Mouse (Mus musculus) stomach, postnatal 0 days (tissue): Measurements from ENCODE around the gene Tinagl1. TPM values are rescaled to one million over a fixed set of nuclear protein-coding genes. Genes with fewer than 3 reads are reported as not detected.

Source experiments
- ATAC-seq: fragments of 200-750 bp; cut with Nextera tagmentation; 2 replicates; pipeline ENCODE4 v1.8.0; 2017; ENCODE audit not compliant: low FRiP score, low TSS enrichment
- DNase-seq: peaks from one replicate; pipeline ENCODE4 v3.0.0-alpha.2; 2016; ENCODE audit warnings: low spot score
- H3K27ac ChIP-seq: fragments of 300-500 bp; sonication (generic); replicated peaks from 2 replicates; pipeline ENCODE4 v1.5.1; 2014; ENCODE audit warnings: mild to moderate bottlenecking, control low read depth
- H3K27me3 ChIP-seq: fragments of 300-500 bp; sonication (generic); 2 replicates; pipeline ENCODE4 v1.6.1; 2014; ENCODE audit warnings: low read length; ENCODE audit not compliant: control insufficient read depth, insufficient read depth
- H3K36me3 ChIP-seq: fragments of 300-500 bp; sonication (generic); 2 replicates; pipeline ENCODE4 v1.6.1; 2014; ENCODE audit warnings: low read length, mixed read lengths; ENCODE audit not compliant: control insufficient read depth, insufficient read depth
- H3K4me1 ChIP-seq: fragments of 300-500 bp; sonication (generic); replicated peaks from 2 replicates; pipeline ENCODE4 v1.6.1; 2014; ENCODE audit warnings: antibody characterized with exemption; ENCODE audit not compliant: control insufficient read depth, insufficient read depth
- H3K4me2 ChIP-seq: fragments of 300-500 bp; sonication (generic); replicated peaks from 2 replicates; pipeline ENCODE4 v1.6.1; 2014; ENCODE audit warnings: low read depth, mild to moderate bottlenecking, control low read depth, moderate library complexity
- H3K4me3 ChIP-seq: fragments of 300-500 bp; sonication (generic); 2 replicates; pipeline ENCODE4 v1.5.1; 2014; ENCODE audit warnings: low read depth, low read length, control low read depth
- H3K9ac ChIP-seq: fragments of 300-500 bp; sonication (generic); 2 replicates; pipeline ENCODE4 v1.6.1; 2014; ENCODE audit warnings: mild to moderate bottlenecking, low read length, control low read depth, mixed read lengths
- H3K9me3 ChIP-seq: fragments of 300-500 bp; sonication (generic); 2 replicates; pipeline ENCODE4 v1.6.1; 2016; ENCODE audit warnings: low read length; ENCODE audit not compliant: control insufficient read depth
- CTCF ChIP-seq: IDR thresholded peaks from 2 replicates; pipeline ENCODE4 v1.5.1; 2016; ENCODE audit warnings: antibody characterized with exemption, low read depth, mild to moderate bottlenecking, moderate library complexity
- EP300 ChIP-seq: optimal IDR thresholded peaks from 2 replicates; pipeline ENCODE3; 2016; ENCODE audit warnings: antibody characterized with exemption
- WGBS: fragments of 180-500 bp; shearing (Covaris S2); extraction: QIAGEN DNeasy Blood & Tissue Kit; methylation state at CpG from one replicate; pipeline ENCODE4 v1.1.7; 2014; 5-methylcytosine and 5-hydroxymethylcytosine counted together
- polyA plus RNA-seq: library from polyadenylated mRNA; unstranded; fragments of >200 nt; fragmentation: Nextera tagmentation; extraction: Ambion mirVana; gene quantifications from 2 replicates; pipeline ENCODE4 v1.2.1, GENCODE M21; 2015

The Tinagl1 gene
- polyA plus RNA-seq = 123 and 131 TPM in 2 replicates

DNA sequence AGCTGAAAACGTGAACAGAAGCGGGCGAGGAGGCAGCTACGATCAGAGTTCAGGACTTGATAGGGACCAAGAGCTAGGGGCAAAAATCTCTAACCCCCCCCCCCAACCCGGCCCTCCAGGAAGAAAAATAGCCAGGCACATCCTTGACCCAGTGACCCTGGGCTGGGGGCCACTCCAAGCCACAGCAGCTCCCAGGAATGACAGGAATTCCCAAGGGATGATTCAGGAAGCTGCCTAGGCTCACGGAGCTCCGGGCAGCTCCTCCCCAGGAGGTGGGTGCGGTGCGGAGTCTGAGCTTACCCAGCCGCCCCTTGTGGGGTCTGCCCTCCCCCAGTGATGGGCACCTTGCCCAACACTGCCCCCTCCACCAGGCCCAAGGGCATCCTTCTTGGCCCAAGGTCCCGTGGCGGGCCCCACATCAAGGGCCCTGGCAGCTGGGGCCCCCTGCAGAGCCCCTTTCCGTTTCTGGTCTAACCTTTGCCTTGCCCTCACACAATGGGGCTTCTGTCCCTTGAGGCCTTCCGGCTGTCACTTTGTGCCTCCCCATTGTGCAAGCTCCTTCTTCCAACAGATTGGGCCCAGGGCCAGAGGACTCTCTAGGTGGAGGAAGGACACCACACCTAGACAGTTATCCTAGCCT is at the start of gene Tinagl1:
Gene Tinagl1, minus strand, starts transcription at position 51 of the 640 bp plus-strand sequence.
- H3K36me3 ChIP-seq = no peaks in the 10 kb centered on the region
- H3K4me2 ChIP-seq = peak within 1 kb of the TSS; percentile 75
- peak within 1 kb of the TSS; percentile 44 for H3K4me3 ChIP-seq
- H3K27me3 ChIP-seq = no peaks in the 10 kb centered on the region
- 12% methylated on average over 14 of the region's 14 CpGs for WGBS
- H3K9ac ChIP-seq = peak within 1 kb of the TSS; percentile 61
- peak within 1 kb of the TSS; percentile 91 for H3K27ac ChIP-seq
- ATAC-seq = peak; percentile 4; the same call in 1 of the 2 replicates
- peak; percentile 43 for DNase-seq
- no peaks in the 10 kb centered on the region for H3K9me3 ChIP-seq
- TF ChIP-seq CTCF = no peak
- no peak for TF ChIP-seq EP300
- peaks cover 17% of the 10 kb centered on the region for H3K4me1 ChIP-seq

DNA sequence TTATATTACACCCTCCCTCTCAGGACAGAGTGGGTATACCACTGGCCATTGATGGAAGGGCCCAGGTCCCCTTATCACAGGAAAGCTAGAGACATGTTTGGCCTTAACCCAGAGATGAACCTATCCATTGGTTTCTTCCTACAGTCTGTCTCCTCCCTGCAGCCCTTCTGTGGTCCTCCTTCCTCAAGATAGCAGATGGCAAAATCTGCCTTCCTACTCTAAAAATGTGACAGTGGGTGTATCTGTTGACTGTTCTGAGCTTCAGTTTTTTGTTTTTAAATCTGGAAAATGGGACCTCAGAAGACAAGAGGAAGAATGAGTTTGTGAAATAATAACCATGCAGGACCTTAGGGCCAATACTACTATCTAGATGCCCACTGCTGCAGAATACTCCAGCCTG is 49.1 kb upstream of the Tinagl1 start:
- Histone ChIP-seq H3K4me2 (no peak overlapping the region), H3K27ac (no peak overlapping the region), H3K36me3 (no peaks in the 10 kb centered on the region), H3K9ac (no peak overlapping the region), H3K9me3 (no peaks in the 10 kb centered on the region), H3K27me3 (no peaks in the 10 kb centered on the region), H3K4me3 (no peak overlapping the region), H3K4me1 (no peaks in the 10 kb centered on the region)
- DNase-seq (no peak), ATAC-seq (no peak)
- TF ChIP-seq CTCF = no peak
- no peak for TF ChIP-seq EP300

DNA sequence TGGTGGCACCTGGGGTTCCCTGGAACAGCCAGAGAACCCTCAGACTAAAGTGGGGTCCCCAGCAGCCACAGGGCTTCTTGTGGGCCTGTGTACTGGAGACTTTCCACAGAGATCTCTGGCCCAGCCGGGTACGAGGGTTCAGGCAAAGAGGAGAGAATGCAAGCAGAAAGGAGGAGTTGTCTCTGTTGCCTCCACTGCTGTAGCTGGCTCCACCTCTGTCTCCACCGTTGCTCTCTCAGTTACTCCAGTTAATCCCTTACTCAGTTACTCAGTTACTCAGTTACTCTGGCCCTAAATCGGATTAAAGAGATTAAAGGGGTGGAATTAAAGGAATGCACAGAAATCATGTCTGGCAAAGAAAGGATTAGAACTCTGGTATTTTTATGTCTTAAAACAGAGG is 47.3 kb upstream of the Tinagl1 start, which contains the start of gene Gm853:
Gene Gm853, minus strand, starts transcription at position 223 of the 400 bp plus-strand sequence.
- Histone ChIP-seq H3K36me3 (no peaks in the 10 kb centered on the region), H3K4me2 (no peak within 1 kb of the TSS), H3K27me3 (no peaks in the 10 kb centered on the region), H3K9me3 (no peaks in the 10 kb centered on the region), H3K4me3 (no peak within 1 kb of the TSS), H3K4me1 (no peaks in the 10 kb centered on the region), H3K9ac (no peak within 1 kb of the TSS), H3K27ac (no peak within 1 kb of the TSS)
- TF ChIP-seq CTCF = no peak
- no peak for TF ChIP-seq EP300
- 50% methylated on average over 4 of the region's 4 CpGs for WGBS
- no peak for DNase-seq
- ATAC-seq = no peak

DNA sequence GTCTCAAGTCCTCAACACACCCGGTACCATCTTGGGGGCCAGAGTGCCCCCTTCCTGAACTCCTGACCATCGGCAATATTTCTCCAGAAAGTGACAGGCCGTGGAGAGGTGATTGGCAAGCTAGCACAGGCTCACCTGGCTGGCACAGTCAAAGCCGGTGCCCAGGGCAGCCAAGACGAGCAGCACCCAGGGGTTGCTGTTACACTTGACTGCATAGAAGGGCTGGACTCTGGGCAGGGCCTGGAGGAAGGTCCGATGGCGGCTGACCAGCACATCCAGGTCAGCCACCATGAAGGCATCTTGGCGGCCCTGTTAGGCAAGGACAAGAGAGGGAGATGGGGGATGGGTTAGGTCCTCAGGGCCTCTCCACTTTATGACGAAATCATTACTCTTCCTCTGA is 45.3 kb upstream of the Tinagl1 start:
- TF ChIP-seq EP300 (no peak), CTCF (no peak)
- H3K4me1 ChIP-seq = no peaks in the 10 kb centered on the region
- no peaks in the 10 kb centered on the region for H3K36me3 ChIP-seq
- H3K4me2 ChIP-seq = no peak overlapping the region
- no peaks in the 10 kb centered on the region for H3K27me3 ChIP-seq
- ATAC-seq (no peak), DNase-seq (no peak)
- H3K4me3 ChIP-seq = no peak overlapping the region
- H3K9ac ChIP-seq = no peak overlapping the region
- no peaks in the 10 kb centered on the region for H3K9me3 ChIP-seq
- 82% methylated on average over 9 of the region's 9 CpGs for WGBS
- H3K27ac ChIP-seq = no peak overlapping the region

DNA sequence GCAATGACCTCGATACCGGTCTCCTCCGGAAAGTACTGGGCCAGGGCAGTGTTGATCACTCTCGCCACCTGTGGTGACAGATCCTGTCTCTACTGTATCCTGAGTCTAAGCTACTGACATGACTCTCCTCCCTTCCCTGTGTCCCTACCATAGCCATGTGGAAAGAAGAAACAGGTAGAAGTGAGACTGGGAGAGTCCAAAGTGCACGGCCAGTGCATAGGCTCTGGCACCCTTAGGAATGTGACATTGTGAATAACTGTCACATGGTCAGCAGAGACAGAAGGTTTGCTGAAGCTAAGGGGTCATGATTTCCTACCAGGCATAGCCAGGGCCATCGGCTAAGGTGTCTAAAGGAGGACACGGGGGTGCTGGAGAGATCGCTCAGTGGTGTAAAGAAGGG is 40.5 kb upstream of the Tinagl1 start:
- no peak for DNase-seq

DNA sequence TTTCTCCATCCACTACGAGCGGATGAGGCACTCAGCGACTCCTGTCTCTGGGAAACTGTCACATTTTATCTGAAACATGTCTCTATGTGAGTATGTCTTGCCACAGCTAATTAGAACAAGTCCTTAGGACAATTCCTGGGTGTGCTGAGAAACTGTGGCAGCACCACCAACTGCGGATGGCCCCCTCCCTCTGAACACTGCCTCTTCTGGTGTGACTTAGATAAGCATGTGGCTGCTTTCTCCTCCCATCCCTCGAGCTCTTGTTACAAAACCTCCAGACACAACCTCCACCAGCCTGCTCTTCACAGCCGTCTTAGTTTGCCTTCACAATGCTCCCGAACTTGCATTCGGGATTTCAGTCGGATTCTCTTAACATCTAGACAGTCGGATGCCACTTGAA is 38.9 kb upstream of the Tinagl1 start:
- H3K4me2 ChIP-seq = no peak overlapping the region
- H3K9me3 ChIP-seq = no peaks in the 10 kb centered on the region
- H3K4me1 ChIP-seq = no peaks in the 10 kb centered on the region
- DNase-seq (no peak), ATAC-seq (no peak)
- TF ChIP-seq EP300 (no peak), CTCF (no peak)
- H3K36me3 ChIP-seq = no peaks in the 10 kb centered on the region
- no peaks in the 10 kb centered on the region for H3K27me3 ChIP-seq
- H3K9ac ChIP-seq = no peak overlapping the region
- WGBS = 69% methylated on average over 10 of the region's 10 CpGs
- no peak overlapping the region for H3K4me3 ChIP-seq
- H3K27ac ChIP-seq = no peak overlapping the region

More for the DNA sequence above, 40.5 kb upstream of the Tinagl1 start:
- TF ChIP-seq EP300 = no peak
- Histone ChIP-seq H3K9me3 (no peaks in the 10 kb centered on the region), H3K36me3 (no peaks in the 10 kb centered on the region), H3K4me3 (no peak overlapping the region), H3K4me2 (no peak overlapping the region), H3K27ac (no peak overlapping the region), H3K4me1 (no peaks in the 10 kb centered on the region), H3K27me3 (no peaks in the 10 kb centered on the region), H3K9ac (no peak overlapping the region)
- 0 out of 2 replicates have a peak, but pooled peaks have one; percentile 38 for ATAC-seq
- 78% methylated on average over 8 of the region's 8 CpGs for WGBS
